Comparison of ENCODE assay signal across 8 mouse cellular contexts in the genomic region with DNA sequence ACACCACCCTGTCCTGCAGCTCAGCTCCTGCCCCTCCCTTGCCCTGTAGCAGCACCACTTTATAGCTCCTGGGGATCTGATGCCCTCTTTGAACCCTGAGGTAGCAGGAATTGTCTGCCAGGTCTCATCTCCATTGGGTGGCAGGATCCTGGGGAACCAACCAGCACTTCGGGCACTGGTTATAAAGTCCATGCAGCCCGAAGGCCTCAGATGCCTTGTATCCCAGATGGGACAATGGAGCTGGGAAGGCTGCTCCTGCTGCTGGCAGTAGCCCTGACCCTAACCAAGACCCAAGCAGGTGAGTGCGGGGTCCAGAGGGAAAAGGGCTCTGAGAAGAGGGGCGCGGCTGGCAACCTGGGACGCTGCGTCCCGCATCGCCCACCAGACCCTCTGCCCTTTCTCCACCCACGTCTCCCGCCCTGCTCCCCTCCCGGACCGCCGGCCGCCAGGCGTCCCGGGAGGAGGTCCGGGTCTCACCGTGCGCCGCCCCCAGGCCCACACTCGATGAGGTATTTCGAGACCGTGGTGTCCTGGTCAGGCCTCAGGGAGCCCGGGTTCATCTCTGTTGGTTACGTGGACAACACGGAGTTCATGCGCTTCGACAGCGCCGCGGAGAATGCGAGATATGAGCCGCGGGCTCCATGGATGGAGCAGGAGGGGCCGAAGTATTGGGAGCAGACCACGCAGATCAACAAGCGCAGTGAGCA. TPM values are rescaled to one million over a fixed set of nuclear protein-coding genes. Genes with fewer than 3 reads are reported as not detected.
DNase-seq lines count a peak whose midpoint lies in the region; ATAC-seq lines count a peak whose summit lies in the region.
"Had no signal": no experiment of that assay in that cellular context is flagged by ENCODE, and none has a peak within 500 bp of the region (broad histone marks: within the 10 kb centered on the region; RNA-seq: fewer than 3 reads in every experiment).

No protein-coding gene starts in this region.

- no peak for DNase-seq in lung, postnatal 14 days
- DNase-seq in forebrain, embryonic 11.5 days (ENCODE audit: low spot score) = no peak
- DNase-seq in limb, embryonic 10.5 days (ENCODE audit: low spot score) = peak; percentile 33
- DNase-seq in cerebellum, adult 8-10 months = no peak
- DNase-seq in urinary bladder, postnatal 10 days (ENCODE audit: low spot score) = no peak
- DNase-seq: right cerebral cortex, postnatal 25 days had no signal

- H3K27me3 ChIP-seq in lung, embryonic 15.5 days = peaks cover 5% of the 10 kb centered on the region; the same call in 1 of the 2 replicates
- peaks cover 9% of the 10 kb centered on the region; the same call in 1 of the 2 replicates for H3K27me3 ChIP-seq in forebrain, embryonic 11.5 days (ENCODE audit: control insufficient read depth, insufficient read depth, low read length)
- H3K27me3 ChIP-seq in limb, embryonic 10.5 days (ENCODE audit: low read depth, poor library complexity, severe bottlenecking) = peaks cover 32% of the 10 kb centered on the region

- H3K36me3 ChIP-seq in lung, embryonic 15.5 days = no peaks in the 10 kb centered on the region
- H3K36me3 ChIP-seq in forebrain, embryonic 11.5 days (ENCODE audit: control insufficient read depth, insufficient read depth, low read length) = no peaks in the 10 kb centered on the region
- H3K36me3 ChIP-seq in limb, embryonic 10.5 days = no peaks in the 10 kb centered on the region

- peak overlapping the region; percentile 37 for H3K4me3 ChIP-seq in lung, embryonic 15.5 days
- H3K4me3 ChIP-seq in forebrain, embryonic 11.5 days (ENCODE audit: low read depth, low read length) = peak overlapping the region; percentile 27
- peak overlapping the region; percentile 49 for H3K4me3 ChIP-seq in limb, embryonic 10.5 days

- 9% methylated on average over 38 of the region's 38 CpGs for WGBS in lung, embryonic 15.5 days
- 8% methylated on average over 38 of the region's 38 CpGs for WGBS in forebrain, embryonic 11.5 days
- 9% methylated on average over 38 of the region's 38 CpGs for WGBS in limb, embryonic 10.5 days

- no peak overlapping the region for H3K27ac ChIP-seq in lung, embryonic 15.5 days
- H3K27ac ChIP-seq in forebrain, embryonic 11.5 days (ENCODE audit: low read depth, low read length) = no peak overlapping the region
- no peak overlapping the region for H3K27ac ChIP-seq in limb, embryonic 10.5 days

- H3K4me1 ChIP-seq in lung, embryonic 15.5 days = peaks cover 8% of the 10 kb centered on the region; the same call in 1 of the 2 replicates
- peaks cover 6% of the 10 kb centered on the region; the same call in 1 of the 2 replicates for H3K4me1 ChIP-seq in forebrain, embryonic 11.5 days (replicated peaks; ENCODE audit: control insufficient read depth, insufficient read depth, low read length)
- H3K4me1 ChIP-seq in limb, embryonic 10.5 days = peaks cover 9% of the 10 kb centered on the region

- H3K4me2 ChIP-seq in lung, embryonic 15.5 days = peak overlapping the region; percentile 67
- peak overlapping the region; percentile 57 for H3K4me2 ChIP-seq in forebrain, embryonic 11.5 days (ENCODE audit: low read depth, low read length, severe bottlenecking)

- peak overlapping the region; percentile 4; the same call in 1 of the 2 replicates for H3K9ac ChIP-seq in lung, embryonic 15.5 days
- peak overlapping the region; percentile 43 for H3K9ac ChIP-seq in forebrain, embryonic 11.5 days (ENCODE audit: low read length)

- 0 out of 2 replicates have a peak, but pooled peaks have one; percentile 27 for ATAC-seq in lung, embryonic 15.5 days (ENCODE audit: borderline replicate concordance, extremely low read depth, low FRiP score, low TSS enrichment)
- no peak for ATAC-seq in forebrain, embryonic 11.5 days (replicated peaks; ENCODE audit: low FRiP score)
- 0 out of 2 replicates have a peak, but pooled peaks have one; percentile 6 for ATAC-seq in neutrophil, adult 5-6 weeks (ENCODE audit: extremely low read depth, insufficient number of reproducible peaks, low FRiP score, poor library complexity, severe bottlenecking)

- H3K9me3 ChIP-seq in lung, embryonic 15.5 days = no peaks in the 10 kb centered on the region
- no peaks in the 10 kb centered on the region for H3K9me3 ChIP-seq in forebrain, embryonic 11.5 days (ENCODE audit: control insufficient read depth, low read length)
- H3K9me3 ChIP-seq in limb, embryonic 10.5 days (replicated peaks) = peaks cover 4% of the 10 kb centered on the region; the same call in 1 of the 2 replicates

RNA-seq across cellular contexts. Expression of a gene that starts 16.9 kb away (rescaled TPM):
- polyA plus RNA-seq in lung, embryonic 15.5 days (2015; fragmentation: Nextera tagmentation; extraction: Ambion mirVana) = 6.6 and 7.1 TPM in 2 replicates
- polyA plus RNA-seq in forebrain, embryonic 11.5 days (2014; fragmentation: Nextera tagmentation; extraction: Ambion mirVana) = 0.31 and 0.53 TPM in 2 replicates
- 0.79 and 0.80 TPM in 2 replicates for polyA plus RNA-seq in limb, embryonic 10.5 days (2016; fragmentation: Nextera tagmentation; extraction: Ambion mirVana)
- not detected in 2 replicates for total RNA-seq in neutrophil, adult 5-6 weeks (2017)

RNA-seq across cellular contexts. Expression of a gene that starts 20.5 kb away (rescaled TPM):
- polyA plus RNA-seq in lung, embryonic 15.5 days (2015; fragmentation: Nextera tagmentation; extraction: Ambion mirVana) = 6.3 and 7.6 TPM in 2 replicates
- 1.7 and 2.1 TPM in 2 replicates for polyA plus RNA-seq in forebrain, embryonic 11.5 days (2014; fragmentation: Nextera tagmentation; extraction: Ambion mirVana)
- polyA plus RNA-seq in limb, embryonic 10.5 days (2016; fragmentation: Nextera tagmentation; extraction: Ambion mirVana) = 2.2 and 3.6 TPM in 2 replicates
- total RNA-seq in neutrophil, adult 5-6 weeks (2017) = 170 and 176 TPM in 2 replicates

RNA-seq across cellular contexts. Expression of a gene that starts 38.7 kb away (rescaled TPM):
- 0.20 and 0.24 TPM in 2 replicates for polyA plus RNA-seq in lung, embryonic 15.5 days (2015; fragmentation: Nextera tagmentation; extraction: Ambion mirVana)
- polyA plus RNA-seq in forebrain, embryonic 11.5 days (2014; fragmentation: Nextera tagmentation; extraction: Ambion mirVana) = not detected in 2 replicates
- not detected in 2 replicates for polyA plus RNA-seq in limb, embryonic 10.5 days (2016; fragmentation: Nextera tagmentation; extraction: Ambion mirVana)
- total RNA-seq in neutrophil, adult 5-6 weeks (2017) = 0.12 TPM in 1 of 2 replicates, not detected in the other
